Mouse (Mus musculus) hindbrain, postnatal 0 days (tissue): Measurements from ENCODE around the gene Skp1a. TPM values are rescaled to one million over a fixed set of nuclear protein-coding genes. Genes with fewer than 3 reads are reported as not detected.

Experiments used
- ATAC-seq: fragments of 200-750 bp; cut with Nextera tagmentation; 2 replicates; pipeline ENCODE4 v1.8.0; 2017; ENCODE audit warnings: mild to moderate bottlenecking, moderate TSS enrichment, moderate library complexity
- DNase-seq: peaks from one replicate; pipeline ENCODE4 v3.0.0-alpha.2; 2015; ENCODE audit warnings: low spot score
- H3K27ac ChIP-seq: fragments of 300-500 bp; sonication (generic); 2 replicates; pipeline ENCODE4 v1.5.1; 2014; ENCODE audit warnings: mild to moderate bottlenecking
- H3K27me3 ChIP-seq: fragments of 300-500 bp; sonication (generic); 2 replicates; pipeline ENCODE4 v1.6.1; 2014; ENCODE audit warnings: low read length, mixed read lengths; ENCODE audit not compliant: insufficient read depth
- H3K36me3 ChIP-seq: fragments of 300-500 bp; sonication (generic); 2 replicates; pipeline ENCODE4 v1.6.1; 2014; ENCODE audit warnings: low read length, mixed read lengths; ENCODE audit not compliant: insufficient read depth
- H3K4me1 ChIP-seq: fragments of 300-500 bp; sonication (generic); 2 replicates; pipeline ENCODE4 v1.6.1; 2014; ENCODE audit warnings: antibody characterized with exemption, low read length, mixed read lengths; ENCODE audit not compliant: insufficient read depth
- H3K4me2 ChIP-seq: fragments of 300-500 bp; sonication (generic); 2 replicates; pipeline ENCODE4 v1.6.1; 2014; ENCODE audit warnings: low read depth, mild to moderate bottlenecking, low read length, moderate library complexity, mixed read lengths
- H3K4me3 ChIP-seq: fragments of 300-500 bp; sonication (generic); 2 replicates; pipeline ENCODE4 v1.5.1; 2014; ENCODE audit warnings: low read length
- H3K9ac ChIP-seq: fragments of 300-500 bp; sonication (generic); replicated peaks from 2 replicates; pipeline ENCODE4 v1.6.1; 2014; ENCODE audit warnings: mild to moderate bottlenecking, low read length, moderate library complexity, mixed read lengths
- H3K9me3 ChIP-seq: fragments of 300-500 bp; sonication (generic); 2 replicates; pipeline ENCODE4 v1.6.1; 2016; ENCODE audit warnings: low read length, mixed read lengths
- CTCF ChIP-seq: IDR thresholded peaks from 2 replicates; pipeline ENCODE4 v1.5.1; 2016; ENCODE audit warnings: antibody characterized with exemption, control low read depth, low read depth
- WGBS: fragments of 180-500 bp; shearing (Covaris S2); extraction: QIAGEN DNeasy Blood & Tissue Kit; methylation state at CpG from one replicate; pipeline ENCODE4 v1.1.7; 2014; 5-methylcytosine and 5-hydroxymethylcytosine counted together
- polyA plus RNA-seq: library from polyadenylated mRNA; unstranded; fragments of >200 nt; fragmentation: Nextera tagmentation; extraction: Ambion mirVana; gene quantifications from 2 replicates; pipeline ENCODE4 v1.2.1, GENCODE M21; 2015
- total RNA-seq: library from RNA; depleted of rRNA; stranded (reverse); fragments of >200 nt; gene quantifications from 2 replicates; pipeline ENCODE4 v1.2.3, GENCODE M21; 2014

Skp1a gene
- total and polyA plus RNA-seq, 2 experiments from 2014 or later = 320 to 1,108 TPM

DNA sequence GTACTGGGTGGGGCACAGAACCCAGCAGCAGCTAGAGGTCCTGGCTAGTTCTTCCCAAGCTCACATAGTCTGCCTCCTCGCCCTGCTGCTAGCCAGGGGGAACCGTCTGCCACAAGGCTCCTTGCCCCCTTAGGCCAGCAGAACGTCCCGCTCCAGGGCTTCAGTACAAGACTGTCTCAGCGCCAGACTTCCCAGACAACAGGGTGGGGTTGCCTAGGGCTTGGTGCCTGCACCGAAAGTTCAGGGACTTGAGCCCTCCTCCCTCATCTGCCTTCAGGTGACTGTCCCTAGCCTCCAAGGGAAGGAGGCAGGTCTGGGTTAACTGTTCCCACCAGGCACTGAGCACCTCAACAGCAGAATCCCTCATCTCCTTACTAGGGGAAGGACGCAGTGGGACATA is 33.1 kb downstream of the Skp1a start:
- Histone ChIP-seq H3K4me2 (no peak overlapping the region), H3K27me3 (no peaks in the 10 kb centered on the region), H3K4me1 (no peaks in the 10 kb centered on the region; the same call in none of the 2 replicates), H3K36me3 (no peaks in the 10 kb centered on the region), H3K9me3 (no peaks in the 10 kb centered on the region), H3K4me3 (no peak overlapping the region), H3K27ac (no peak overlapping the region), H3K9ac (no peak overlapping the region)
- ATAC-seq = no peak
- 79% methylated on average over 7 of the region's 7 CpGs for WGBS
- TF ChIP-seq CTCF = no peak
- DNase-seq = no peak

DNA sequence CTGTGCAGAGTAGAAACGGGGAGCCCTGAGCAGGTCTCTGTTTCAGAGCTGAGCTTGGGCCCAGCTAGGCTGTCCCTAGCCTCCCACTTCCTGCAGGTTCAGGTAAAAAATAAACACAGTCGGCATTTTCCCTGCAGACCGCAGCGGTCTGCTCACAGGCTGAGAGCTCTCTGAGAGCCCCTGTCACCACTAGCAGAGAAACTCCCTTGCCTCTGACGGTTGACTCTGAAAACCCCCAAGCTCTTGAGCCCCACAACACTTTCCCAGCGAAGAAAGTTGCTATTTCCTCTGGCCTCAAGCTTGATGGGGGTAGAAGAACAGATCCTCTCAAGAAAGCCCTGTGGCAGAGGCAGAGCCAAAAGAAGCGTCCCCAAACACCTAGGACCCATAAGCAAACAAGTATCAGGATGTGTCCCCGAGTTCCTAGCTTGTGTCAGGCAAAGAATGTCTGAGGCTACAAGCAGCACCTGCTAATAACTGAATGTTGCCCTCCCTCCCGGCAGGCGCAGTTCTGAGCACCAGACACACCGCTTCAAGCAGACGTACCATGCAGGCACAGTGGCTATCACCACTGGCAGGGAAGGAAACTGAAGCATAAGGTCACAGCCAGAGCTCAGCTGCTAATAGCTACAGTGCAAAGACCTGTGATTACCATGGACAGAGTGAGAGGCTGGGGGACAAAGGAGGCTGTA is 34.0 kb downstream of the Skp1a start:
- Histone ChIP-seq H3K36me3 (no peaks in the 10 kb centered on the region), H3K27ac (no peak overlapping the region), H3K4me1 (no peaks in the 10 kb centered on the region; the same call in none of the 2 replicates), H3K9me3 (no peaks in the 10 kb centered on the region), H3K27me3 (no peaks in the 10 kb centered on the region), H3K9ac (no peak overlapping the region), H3K4me2 (no peak overlapping the region), H3K4me3 (no peak overlapping the region)
- ATAC-seq = no peak
- no peak for TF ChIP-seq CTCF
- WGBS = 69% methylated on average over 12 of the region's 12 CpGs
- no peak for DNase-seq

DNA sequence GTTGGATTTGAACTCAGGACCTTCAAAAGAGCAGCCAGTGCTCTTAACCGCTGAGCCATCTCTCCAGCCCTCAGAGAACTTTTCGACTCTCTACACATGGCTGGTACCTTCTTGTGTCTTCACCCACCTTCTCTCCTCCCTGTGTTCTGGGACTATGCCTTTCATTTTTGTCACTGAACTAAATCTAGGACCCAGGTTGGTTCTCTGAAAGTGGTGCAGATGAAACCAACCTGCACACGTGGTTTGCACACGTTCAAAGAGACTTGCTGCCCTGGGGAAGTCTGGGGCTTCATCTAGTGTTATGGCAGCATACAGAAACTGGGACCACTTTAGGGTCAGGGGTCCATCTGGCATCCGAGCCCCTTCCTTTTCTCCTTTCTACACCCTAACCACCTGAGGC is 35.5 kb downstream of the Skp1a start:
- DNase-seq (no peak), ATAC-seq (no peak)
- Histone ChIP-seq H3K36me3 (no peaks in the 10 kb centered on the region), H3K9ac (no peak overlapping the region), H3K4me1 (peaks cover 1% of the 10 kb centered on the region), H3K4me2 (no peak overlapping the region), H3K27ac (no peak overlapping the region), H3K9me3 (no peaks in the 10 kb centered on the region), H3K27me3 (no peaks in the 10 kb centered on the region), H3K4me3 (no peak overlapping the region)
- no peak for TF ChIP-seq CTCF
- 88% methylated on average over 5 of the region's 5 CpGs for WGBS

DNA sequence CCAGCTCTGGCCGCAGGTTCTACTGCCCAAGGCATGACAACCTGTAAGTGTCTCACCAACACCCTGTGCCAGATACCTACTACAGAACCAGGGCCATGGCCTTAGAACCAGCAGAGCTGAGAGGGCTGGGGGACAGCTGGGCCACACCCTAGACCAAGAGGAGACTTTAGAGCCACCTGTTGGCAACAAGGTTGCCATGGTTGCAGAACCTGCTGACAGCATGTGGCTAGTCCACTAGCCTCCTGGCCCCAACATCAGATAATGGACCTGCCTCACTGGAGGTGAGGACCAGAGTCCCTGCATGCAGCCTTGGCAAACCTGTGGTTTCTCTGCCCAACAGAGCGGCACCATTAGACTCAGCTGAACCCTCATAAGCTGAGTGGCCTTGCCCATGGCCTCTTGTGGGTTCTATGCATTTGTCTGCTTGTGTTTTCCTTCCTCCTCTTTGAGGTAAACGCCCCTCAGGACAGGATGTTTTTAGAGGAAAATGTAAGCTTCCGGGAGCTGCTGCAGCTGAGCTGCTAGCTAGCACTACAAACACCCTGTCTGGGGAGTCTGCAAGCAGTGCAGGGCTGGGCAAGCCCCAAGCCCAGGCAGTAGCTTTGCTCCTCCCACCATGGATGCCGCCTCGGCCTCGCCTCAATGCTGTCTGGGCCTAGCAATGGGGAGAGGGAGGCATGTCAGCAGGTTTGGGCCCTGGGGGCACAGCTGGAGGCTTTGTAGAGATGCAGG is 36.5 kb downstream of the Skp1a start:
- H3K36me3 ChIP-seq = no peaks in the 10 kb centered on the region
- WGBS = 72% methylated on average over 7 of the region's 7 CpGs
- H3K4me3 ChIP-seq = no peak overlapping the region
- ATAC-seq (no peak), DNase-seq (no peak)
- no peak for TF ChIP-seq CTCF
- no peak overlapping the region for H3K9ac ChIP-seq
- no peaks in the 10 kb centered on the region for H3K9me3 ChIP-seq
- H3K4me1 ChIP-seq = peaks cover 10% of the 10 kb centered on the region
- H3K4me2 ChIP-seq = no peak overlapping the region
- H3K27me3 ChIP-seq = no peaks in the 10 kb centered on the region
- 0 out of 2 replicates have a peak overlapping the region, but pooled peaks have one; percentile 29 for H3K27ac ChIP-seq

DNA sequence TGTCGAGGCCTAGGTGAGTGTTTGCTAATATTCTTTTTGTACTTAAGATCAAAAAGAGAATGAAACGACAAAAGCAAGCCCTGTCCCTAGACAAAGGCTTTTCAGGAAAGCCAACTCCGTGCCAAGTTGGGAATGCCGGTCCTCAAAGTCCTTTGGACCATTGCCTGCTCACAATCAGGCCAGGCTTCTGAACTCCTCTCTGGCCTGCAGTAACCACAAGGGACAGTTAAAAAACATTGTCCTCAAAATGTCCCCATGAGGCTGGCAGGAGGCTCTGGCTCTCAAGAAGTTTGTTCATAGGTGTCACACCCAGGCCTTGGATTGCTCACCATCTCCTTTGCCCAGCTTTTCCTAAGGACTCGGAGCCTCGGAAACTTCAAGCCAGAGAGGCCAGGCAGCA is 38.0 kb downstream of the Skp1a start:
- Histone ChIP-seq H3K27ac (no peak overlapping the region), H3K27me3 (no peaks in the 10 kb centered on the region), H3K4me1 (peaks cover 10% of the 10 kb centered on the region), H3K4me2 (no peak overlapping the region), H3K9ac (no peak overlapping the region), H3K36me3 (no peaks in the 10 kb centered on the region), H3K4me3 (no peak overlapping the region), H3K9me3 (no peaks in the 10 kb centered on the region)
- no peak for DNase-seq
- WGBS = 65% methylated on average over 6 of the region's 6 CpGs
- no peak for TF ChIP-seq CTCF
- no peak for ATAC-seq

DNA sequence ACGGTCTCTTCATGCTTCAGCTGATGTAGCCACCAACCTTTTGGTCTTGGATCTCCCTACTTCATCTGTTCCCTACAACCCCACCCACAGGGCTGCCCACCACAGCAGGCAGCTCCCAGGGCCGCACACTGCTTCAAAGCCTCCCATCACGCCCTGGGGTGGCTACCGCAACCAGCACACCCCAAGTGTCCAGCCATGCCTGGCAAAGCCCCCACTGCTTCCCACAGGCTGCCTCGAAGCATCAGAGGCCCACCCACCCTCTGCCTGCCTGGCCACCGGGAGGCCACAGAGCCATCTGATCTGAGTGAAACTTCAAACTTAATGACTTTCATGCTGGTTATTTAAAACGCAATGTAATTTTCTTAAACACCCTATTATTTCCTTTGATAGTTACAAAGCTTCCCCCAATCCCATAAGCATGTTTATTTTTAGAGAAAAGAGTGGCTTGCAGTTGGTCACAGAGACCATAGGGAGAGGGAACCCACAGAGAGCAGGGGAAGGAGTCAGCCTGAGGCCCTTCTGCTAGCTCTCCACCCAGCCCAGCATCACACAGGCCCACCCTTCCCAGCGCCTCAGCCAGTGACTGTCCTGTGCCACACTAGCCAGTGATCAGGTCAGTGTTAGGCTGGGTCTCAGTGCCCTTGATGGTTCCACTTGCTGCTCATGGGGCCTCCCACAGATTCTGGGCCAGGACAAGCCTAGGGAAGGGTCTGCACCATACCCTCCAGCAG is 40.1 kb downstream of the Skp1a start:
- WGBS = 70% methylated on average over 8 of the region's 8 CpGs
- Histone ChIP-seq H3K4me2 (no peak overlapping the region), H3K27ac (no peak overlapping the region), H3K4me1 (peaks cover 10% of the 10 kb centered on the region), H3K4me3 (no peak overlapping the region), H3K36me3 (no peaks in the 10 kb centered on the region), H3K9ac (no peak overlapping the region), H3K9me3 (no peaks in the 10 kb centered on the region), H3K27me3 (no peaks in the 10 kb centered on the region)
- DNase-seq (no peak), ATAC-seq (no peak)
- no peak for TF ChIP-seq CTCF
